Mouse (Mus musculus): ENCODE data around the gene Rdh16f1. TPM values are rescaled to one million over a fixed set of nuclear protein-coding genes. Genes with fewer than 3 reads are reported as not detected.
"Not testable (repeated sequence)": the region's sequence is repeated elsewhere in the genome, so short reads cannot be mapped to it uniquely, and the experiment has no call there.

Gene Rdh16f1
- polyA plus RNA-seq, 1 experiment from 2014 or later: not detected

DNA sequence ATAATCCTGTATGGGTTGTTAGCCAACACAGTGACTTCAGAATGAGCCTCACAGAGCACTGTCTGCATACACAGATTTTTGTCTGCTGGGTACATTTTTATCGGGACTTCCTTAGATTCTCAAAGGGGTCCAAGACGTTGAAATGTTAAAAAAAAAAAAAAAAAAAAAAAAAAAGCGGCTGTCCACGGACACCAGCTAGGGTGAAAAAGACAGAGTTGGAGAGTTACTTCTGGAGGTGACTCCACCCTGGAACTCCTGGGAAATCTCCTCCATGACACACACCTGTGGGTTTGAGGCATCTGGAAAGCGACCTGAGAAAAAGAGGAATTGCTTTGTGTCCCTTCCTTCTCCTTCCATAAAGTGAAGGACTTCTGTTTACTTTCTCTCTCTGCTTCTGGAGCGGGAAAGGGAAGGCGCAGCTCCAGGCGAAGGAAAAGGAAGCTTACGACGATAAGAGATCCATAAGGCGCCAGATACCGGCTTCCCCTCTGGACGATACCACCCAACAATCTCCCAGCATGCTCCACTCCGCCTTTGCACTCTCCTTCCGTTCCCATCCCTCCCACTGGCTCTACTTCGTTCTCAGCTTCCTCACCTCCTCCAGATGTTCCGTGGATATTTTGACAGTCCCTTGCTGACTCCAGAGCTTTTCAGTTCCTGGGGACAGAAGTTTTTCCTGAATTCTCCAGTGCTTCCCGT, 3.7 kb upstream of the Rdh16f1 start:
- 47% methylated on average over 18 of the region's 18 CpGs for WGBS
- DNase-seq (ENCODE audit: low spot score) (no peak), ATAC-seq (ENCODE audit: low FRiP score) (no peak)

DNA sequence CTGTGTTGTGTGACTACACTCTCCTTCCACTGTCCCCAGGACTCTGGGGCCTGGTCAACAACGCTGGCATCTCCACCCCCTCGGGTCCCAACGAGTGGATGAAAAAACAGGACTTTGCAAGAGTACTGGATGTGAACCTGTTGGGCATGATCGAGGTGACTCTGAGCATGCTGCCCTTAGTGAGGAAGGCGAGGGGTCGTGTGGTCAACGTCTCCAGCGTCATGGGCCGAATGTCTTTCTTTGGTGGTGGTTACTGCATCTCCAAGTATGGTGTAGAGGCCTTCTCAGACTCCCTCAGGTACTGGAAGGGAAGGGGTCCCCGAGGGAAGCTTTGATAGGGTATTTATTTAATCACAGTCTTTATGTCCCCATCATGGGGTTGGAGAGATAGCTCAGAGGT, 3.3 kb downstream of the Rdh16f1 start:
- not testable (repeated sequence) for ATAC-seq (ENCODE audit: low FRiP score); H3K9ac ChIP-seq (ENCODE audit: low read depth, low read length); H3K4me2 ChIP-seq (replicated peaks; ENCODE audit: low read depth, low read length); H3K27me3 ChIP-seq (ENCODE audit: control insufficient read depth, insufficient read depth, low read length); H3K4me1 ChIP-seq (replicated peaks; ENCODE audit: control insufficient read depth, insufficient read depth, low read length); H3K9me3 ChIP-seq (ENCODE audit: control insufficient read depth, low read length); H3K27ac ChIP-seq (ENCODE audit: low read depth, low read length); DNase-seq (ENCODE audit: low spot score); H3K36me3 ChIP-seq (ENCODE audit: control insufficient read depth, insufficient read depth, low read length); H3K4me3 ChIP-seq (ENCODE audit: low read depth, low read length)
- 88% methylated on average over 10 of the region's 10 CpGs for WGBS

More for the DNA sequence above, 3.7 kb upstream of the Rdh16f1 start:
- Histone ChIP-seq H3K9me3 (ENCODE audit: control insufficient read depth, low read length) (no peaks in the 10 kb centered on the region), H3K9ac (ENCODE audit: low read depth, low read length) (no peak overlapping the region), H3K4me2 (replicated peaks; ENCODE audit: low read depth, low read length) (0 out of 2 replicates have a peak overlapping the region, but pooled peaks have one; percentile 1), H3K36me3 (ENCODE audit: control insufficient read depth, insufficient read depth, low read length) (no peaks in the 10 kb centered on the region), H3K27ac (ENCODE audit: low read depth, low read length) (no peak overlapping the region), H3K4me3 (ENCODE audit: low read depth, low read length) (no peak overlapping the region), H3K27me3 (ENCODE audit: control insufficient read depth, insufficient read depth, low read length) (no peaks in the 10 kb centered on the region), H3K4me1 (replicated peaks; ENCODE audit: control insufficient read depth, insufficient read depth, low read length) (no peaks in the 10 kb centered on the region)

DNA sequence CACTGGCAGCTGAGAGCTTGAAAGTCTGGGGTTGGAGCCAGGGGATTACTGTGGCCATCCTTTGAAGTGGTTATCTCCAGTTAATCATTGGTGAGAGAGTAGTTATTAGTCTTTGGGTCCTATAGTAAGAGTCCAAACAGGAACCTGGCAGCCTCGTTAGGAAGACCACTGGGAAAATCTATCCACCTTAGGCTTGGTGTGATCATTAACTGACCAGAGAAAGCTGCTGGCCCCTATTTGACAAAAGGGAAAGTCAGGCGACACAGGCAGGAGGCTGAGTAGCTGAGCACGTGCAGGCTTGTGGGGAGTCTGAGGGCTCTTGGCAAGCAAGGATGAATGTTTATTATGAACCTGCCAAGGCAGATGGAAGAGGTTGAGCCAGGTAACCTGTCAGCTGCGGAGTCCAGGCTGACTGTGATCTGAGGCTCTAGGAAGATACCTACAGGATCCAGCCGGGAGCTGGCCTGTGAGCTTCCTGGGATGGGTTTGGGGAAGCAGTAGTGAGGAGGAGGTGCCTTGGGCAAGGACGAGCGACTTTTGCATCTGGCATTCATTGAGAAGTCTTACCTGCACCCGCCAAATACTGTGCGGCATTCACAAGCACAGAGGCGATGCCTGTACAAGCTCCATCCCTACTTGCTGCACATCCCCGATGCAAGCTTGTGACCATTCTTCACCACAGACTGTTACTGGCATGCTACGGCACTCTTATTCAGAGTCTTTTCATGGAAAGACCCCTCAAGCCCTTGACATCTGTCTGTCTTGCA, 4.5 kb downstream of the Rdh16f1 start:
- Histone ChIP-seq H3K27me3 (ENCODE audit: control insufficient read depth, insufficient read depth, low read length) (no peaks in the 10 kb centered on the region), H3K4me2 (replicated peaks; ENCODE audit: low read depth, low read length) (no peak overlapping the region), H3K27ac (ENCODE audit: low read depth, low read length) (no peak overlapping the region), H3K9ac (ENCODE audit: low read depth, low read length) (no peak overlapping the region), H3K36me3 (ENCODE audit: control insufficient read depth, insufficient read depth, low read length) (no peaks in the 10 kb centered on the region), H3K4me3 (ENCODE audit: low read depth, low read length) (no peak overlapping the region), H3K4me1 (replicated peaks; ENCODE audit: control insufficient read depth, insufficient read depth, low read length) (no peaks in the 10 kb centered on the region), H3K9me3 (ENCODE audit: control insufficient read depth, low read length) (no peaks in the 10 kb centered on the region)
- 65% methylated on average over 12 of the region's 12 CpGs for WGBS
- DNase-seq (ENCODE audit: low spot score): no peak
- no peak for ATAC-seq (ENCODE audit: low FRiP score)

DNA sequence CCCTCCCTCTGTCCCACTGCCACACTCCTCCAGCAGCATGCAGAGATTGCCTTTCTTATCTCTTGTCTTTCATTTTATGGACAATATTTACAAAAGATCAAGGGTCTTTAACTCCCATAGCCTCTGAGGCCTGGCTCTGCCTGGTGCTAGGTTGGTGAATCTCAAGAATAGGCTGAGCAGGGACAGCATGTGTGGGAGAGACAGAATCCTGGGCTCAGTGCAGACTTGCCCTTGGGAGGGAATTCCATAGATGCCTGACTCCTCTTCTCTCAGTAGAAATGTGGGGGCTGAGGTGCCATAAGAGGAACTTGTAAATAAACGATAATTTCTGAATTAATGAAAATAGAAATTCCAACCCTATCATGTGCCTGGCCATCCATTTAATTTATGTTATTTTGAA, 7.0 kb downstream of the Rdh16f1 start:
- Histone ChIP-seq H3K27ac (ENCODE audit: low read depth, low read length) (no peak overlapping the region), H3K9ac (ENCODE audit: low read depth, low read length) (no peak overlapping the region), H3K27me3 (ENCODE audit: control insufficient read depth, insufficient read depth, low read length) (no peaks in the 10 kb centered on the region), H3K4me2 (replicated peaks; ENCODE audit: low read depth, low read length) (no peak overlapping the region), H3K4me1 (replicated peaks; ENCODE audit: control insufficient read depth, insufficient read depth, low read length) (no peaks in the 10 kb centered on the region), H3K36me3 (ENCODE audit: control insufficient read depth, insufficient read depth, low read length) (no peaks in the 10 kb centered on the region), H3K9me3 (ENCODE audit: control insufficient read depth, low read length) (no peaks in the 10 kb centered on the region), H3K4me3 (ENCODE audit: low read depth, low read length) (no peak overlapping the region)
- ATAC-seq (ENCODE audit: low FRiP score) (no peak), DNase-seq (ENCODE audit: low spot score) (no peak)
- 93% methylated on average over 1 of the region's 1 CpGs for WGBS

DNA sequence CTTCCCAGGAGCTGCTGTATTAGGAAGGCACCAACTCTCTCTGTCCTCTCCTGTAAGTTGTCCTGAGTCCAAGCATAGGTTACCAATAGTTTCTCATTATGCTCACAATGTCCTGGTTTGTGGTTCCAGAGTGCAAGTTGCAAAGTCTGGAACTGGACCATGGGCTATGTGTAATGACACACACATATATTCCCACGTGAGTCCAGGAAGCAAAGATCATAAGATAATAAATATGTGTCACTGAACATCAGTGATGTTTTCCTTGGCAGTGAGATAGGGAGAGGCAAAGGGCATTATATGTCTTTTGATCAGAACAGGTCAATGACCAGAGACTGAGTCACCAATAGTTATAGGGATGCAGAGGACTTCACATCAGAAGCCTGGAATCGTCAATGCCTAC, 16.4 kb downstream of the Rdh16f1 start, which contains the start of gene Rdh9:
Rdh9 (plus strand) TSS at position 376 of the 400 bp plus-strand sequence.
- WGBS: 86% methylated on average over 2 of the region's 2 CpGs

DNA sequence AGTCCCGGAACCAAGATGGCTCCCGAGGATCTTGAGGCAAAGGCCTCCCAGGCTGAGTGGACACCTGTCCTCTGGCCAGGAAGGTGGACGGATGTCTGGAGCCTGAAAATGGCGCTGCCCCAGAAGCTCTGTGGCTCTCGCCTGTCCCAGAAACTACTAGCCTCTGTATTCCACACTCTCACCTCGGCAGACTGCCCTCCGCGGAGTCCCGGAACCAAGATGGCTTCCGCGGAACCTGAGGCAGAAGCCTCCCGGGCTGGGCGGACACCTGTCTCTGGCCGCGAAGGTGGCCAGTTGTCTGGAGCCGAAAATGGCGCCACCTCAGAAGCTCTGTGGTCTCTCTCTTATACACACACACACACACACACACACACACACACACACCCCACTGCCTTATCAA, 22.7 kb downstream of the Rdh16f1 start:
- H3K9ac ChIP-seq (ENCODE audit: low read depth, low read length); H3K9me3 ChIP-seq (ENCODE audit: control insufficient read depth, low read length); H3K4me1 ChIP-seq (replicated peaks; ENCODE audit: control insufficient read depth, insufficient read depth, low read length); H3K4me2 ChIP-seq (replicated peaks; ENCODE audit: low read depth, low read length); H3K4me3 ChIP-seq (ENCODE audit: low read depth, low read length); H3K36me3 ChIP-seq (ENCODE audit: control insufficient read depth, insufficient read depth, low read length); ATAC-seq (ENCODE audit: low FRiP score); H3K27ac ChIP-seq (ENCODE audit: low read depth, low read length); DNase-seq (ENCODE audit: low spot score); H3K27me3 ChIP-seq (ENCODE audit: control insufficient read depth, insufficient read depth, low read length): not testable (repeated sequence)
- 97% methylated on average over 17 of the region's 17 CpGs for WGBS

More for the DNA sequence above, 16.4 kb downstream of the Rdh16f1 start, which contains the start of gene Rdh9:
- Histone ChIP-seq H3K4me2 (replicated peaks; ENCODE audit: low read depth, low read length) (no peak within 1 kb of the TSS), H3K9ac (ENCODE audit: low read depth, low read length) (no peak within 1 kb of the TSS), H3K36me3 (ENCODE audit: control insufficient read depth, insufficient read depth, low read length) (no peaks in the 10 kb centered on the region), H3K4me1 (replicated peaks; ENCODE audit: control insufficient read depth, insufficient read depth, low read length) (no peaks in the 10 kb centered on the region), H3K4me3 (ENCODE audit: low read depth, low read length) (no peak within 1 kb of the TSS), H3K27ac (ENCODE audit: low read depth, low read length) (no peak within 1 kb of the TSS), H3K9me3 (ENCODE audit: control insufficient read depth, low read length) (no peaks in the 10 kb centered on the region), H3K27me3 (ENCODE audit: control insufficient read depth, insufficient read depth, low read length) (no peaks in the 10 kb centered on the region)
- ATAC-seq (ENCODE audit: low FRiP score) (no peak), DNase-seq (ENCODE audit: low spot score) (no peak)

DNA sequence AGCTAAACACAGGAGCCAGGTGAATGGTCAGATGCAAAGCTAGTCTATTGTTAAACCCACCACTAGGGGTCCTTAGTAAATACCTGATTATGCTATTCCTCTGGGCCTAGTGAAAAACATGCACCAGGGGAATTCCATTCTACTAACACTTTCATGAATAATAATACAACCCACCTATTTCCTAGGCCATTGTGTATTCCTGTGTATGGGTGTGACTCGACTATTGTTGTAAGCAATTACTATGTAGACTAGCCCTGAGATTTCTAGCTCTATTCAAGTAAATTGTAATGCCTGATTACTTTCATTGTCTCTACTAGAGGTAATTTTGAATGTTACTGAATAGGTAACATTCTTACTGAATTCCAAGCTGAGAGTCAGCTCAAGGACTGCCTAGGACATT, 25.8 kb downstream of the Rdh16f1 start:
- H3K9me3 ChIP-seq (ENCODE audit: control insufficient read depth, low read length); H3K36me3 ChIP-seq (ENCODE audit: control insufficient read depth, insufficient read depth, low read length); H3K9ac ChIP-seq (ENCODE audit: low read depth, low read length); ATAC-seq (ENCODE audit: low FRiP score); DNase-seq (ENCODE audit: low spot score); H3K27ac ChIP-seq (ENCODE audit: low read depth, low read length); H3K27me3 ChIP-seq (ENCODE audit: control insufficient read depth, insufficient read depth, low read length); H3K4me2 ChIP-seq (replicated peaks; ENCODE audit: low read depth, low read length); H3K4me3 ChIP-seq (ENCODE audit: low read depth, low read length); H3K4me1 ChIP-seq (replicated peaks; ENCODE audit: control insufficient read depth, insufficient read depth, low read length): not testable (repeated sequence)
- WGBS: 90% methylated on average over 1 of the region's 1 CpGs

DNA sequence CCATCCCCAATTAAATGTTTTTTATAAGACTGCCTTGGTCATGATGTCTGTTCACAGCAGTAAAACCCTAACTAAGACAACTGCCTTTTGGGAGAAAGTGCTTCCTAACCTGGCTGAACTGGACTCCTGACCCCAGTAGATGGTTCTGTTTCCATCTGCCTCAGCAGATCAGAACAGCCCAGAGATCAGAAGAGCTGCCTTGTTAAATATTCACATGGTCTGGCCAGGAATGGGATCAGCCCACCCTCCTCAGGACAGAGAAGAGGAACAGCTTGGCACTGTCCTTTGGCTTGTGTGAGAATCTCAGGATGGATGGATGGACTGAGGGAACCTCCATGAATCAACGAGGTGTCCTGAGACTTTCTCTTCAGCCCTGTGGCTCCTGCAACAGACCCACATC, 39.7 kb downstream of the Rdh16f1 start:
- no peak overlapping the region for H3K4me3 ChIP-seq (ENCODE audit: low read depth, low read length)
- no peak overlapping the region for H3K27ac ChIP-seq (ENCODE audit: low read depth, low read length)
- no peaks in the 10 kb centered on the region for H3K9me3 ChIP-seq (ENCODE audit: control insufficient read depth, low read length)
- no peaks in the 10 kb centered on the region for H3K27me3 ChIP-seq (ENCODE audit: control insufficient read depth, insufficient read depth, low read length)
- 76% methylated on average over 1 of the region's 1 CpGs for WGBS
- no peaks in the 10 kb centered on the region for H3K36me3 ChIP-seq (ENCODE audit: control insufficient read depth, insufficient read depth, low read length)
- no peak overlapping the region for H3K9ac ChIP-seq (ENCODE audit: low read depth, low read length)
- no peaks in the 10 kb centered on the region for H3K4me1 ChIP-seq (replicated peaks; ENCODE audit: control insufficient read depth, insufficient read depth, low read length)
- H3K4me2 ChIP-seq (replicated peaks; ENCODE audit: low read depth, low read length): no peak overlapping the region
- ATAC-seq (ENCODE audit: low FRiP score) (no peak), DNase-seq (ENCODE audit: low spot score) (no peak)

DNA sequence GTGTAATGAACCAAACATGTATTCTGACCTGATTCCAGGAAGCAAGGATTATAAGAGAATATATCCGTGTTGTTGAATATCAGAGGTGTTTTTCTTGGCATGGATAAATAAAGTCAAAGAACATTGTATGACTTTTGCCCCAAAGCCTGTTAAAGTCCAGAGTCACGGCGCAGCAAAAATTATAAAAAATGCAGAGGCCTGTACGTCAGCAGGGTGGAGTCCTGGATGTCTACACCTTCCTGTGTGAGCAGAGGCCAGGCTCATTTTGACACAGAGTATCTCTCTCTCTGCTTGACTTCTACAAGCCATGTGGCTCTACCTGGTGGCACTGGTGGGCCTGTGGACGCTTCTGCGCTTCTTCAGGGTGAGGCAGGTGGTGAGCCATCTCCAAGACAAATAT, 41.3 kb downstream of the Rdh16f1 start, which contains the start of gene Rdh16:
Rdh16 (plus strand) TSS at position 262 of the 400 bp plus-strand sequence.
- no peak for ATAC-seq (ENCODE audit: low FRiP score)
- WGBS: 89% methylated on average over 6 of the region's 6 CpGs
- no peaks in the 10 kb centered on the region for H3K4me1 ChIP-seq (replicated peaks; ENCODE audit: control insufficient read depth, insufficient read depth, low read length)
- H3K4me3 ChIP-seq (ENCODE audit: low read depth, low read length): no peak within 1 kb of the TSS
- no peaks in the 10 kb centered on the region for H3K36me3 ChIP-seq (ENCODE audit: control insufficient read depth, insufficient read depth, low read length)
- no peaks in the 10 kb centered on the region for H3K9me3 ChIP-seq (ENCODE audit: control insufficient read depth, low read length)
- H3K9ac ChIP-seq (ENCODE audit: low read depth, low read length): no peak within 1 kb of the TSS
- H3K27me3 ChIP-seq (ENCODE audit: control insufficient read depth, insufficient read depth, low read length): no peaks in the 10 kb centered on the region
- no peak for DNase-seq (ENCODE audit: low spot score)
- H3K27ac ChIP-seq (ENCODE audit: low read depth, low read length): no peak within 1 kb of the TSS
- no peak within 1 kb of the TSS for H3K4me2 ChIP-seq (replicated peaks; ENCODE audit: low read depth, low read length)

All from hindbrain, embryonic 11.5 days (tissue).